Mouse (Mus musculus) WW6 (cell line): Measurements from ENCODE around the gene Gm28036.

Source experiments
- DNase-seq: peaks from one replicate; pipeline ENCODE4 v3.0.0-alpha.2; 2013; ENCODE audit warnings: low read depth, low spot score

The Gm28036 gene

DNA sequence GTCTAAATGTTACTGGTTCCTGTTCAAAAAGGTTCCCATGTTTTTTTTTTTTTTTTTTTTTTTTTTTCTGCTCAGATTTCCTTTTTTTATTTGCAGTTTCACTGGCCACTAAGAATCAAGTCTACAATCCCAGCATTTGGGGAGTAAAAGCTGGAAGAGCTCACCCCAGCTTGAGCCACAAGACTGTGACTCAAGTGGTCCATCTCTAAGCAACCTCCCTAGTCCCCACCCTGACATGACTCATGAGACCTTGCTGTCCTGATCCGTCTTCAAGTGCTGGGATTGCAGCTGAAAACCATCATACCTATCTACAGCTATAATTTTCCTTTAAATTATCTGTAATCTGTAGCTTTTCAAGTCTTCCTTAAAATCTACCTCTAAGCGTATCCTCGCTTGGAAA, 42.4 kb downstream of the Gm28036 start:
- no peak for DNase-seq

DNA sequence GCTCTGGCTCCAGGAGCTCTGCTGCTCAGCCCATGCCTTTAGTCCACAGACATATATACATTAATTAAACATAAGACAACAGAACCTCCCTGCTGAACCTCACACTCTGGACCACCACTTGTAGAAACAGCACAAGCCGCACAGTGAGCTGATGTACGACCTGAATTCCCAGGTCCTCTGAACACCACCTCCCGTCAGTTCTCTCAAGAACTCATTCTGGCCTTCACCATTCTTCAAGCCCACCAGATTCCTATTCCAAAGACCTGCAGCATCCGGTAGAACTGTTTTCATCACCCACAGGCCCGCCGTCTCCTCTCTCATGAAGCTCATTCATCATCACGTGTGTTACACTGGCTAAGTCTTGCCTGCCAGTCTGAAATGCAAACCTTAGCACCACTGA, 46.5 kb downstream of the Gm28036 start:
- no peak for DNase-seq

DNA sequence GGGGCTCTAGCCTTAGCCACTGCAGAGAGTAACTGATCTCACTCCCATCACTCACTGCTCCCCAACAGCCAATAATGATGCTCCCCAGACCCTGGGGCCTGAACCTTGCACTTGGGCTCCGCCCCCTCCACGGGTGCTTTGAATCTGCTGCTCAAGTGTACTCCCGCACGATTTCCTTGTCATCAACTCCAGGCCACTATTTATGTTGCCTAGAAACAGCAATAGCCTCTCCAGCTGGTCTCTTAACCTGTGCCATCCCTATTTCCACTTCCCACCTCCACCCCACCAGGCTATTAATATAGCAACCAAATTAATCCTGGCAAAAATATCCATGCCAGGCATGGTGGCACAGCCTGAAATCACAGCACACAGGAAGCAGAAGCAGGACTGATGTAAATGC, 47.2 kb downstream of the Gm28036 start:
- DNase-seq: no peak

DNA sequence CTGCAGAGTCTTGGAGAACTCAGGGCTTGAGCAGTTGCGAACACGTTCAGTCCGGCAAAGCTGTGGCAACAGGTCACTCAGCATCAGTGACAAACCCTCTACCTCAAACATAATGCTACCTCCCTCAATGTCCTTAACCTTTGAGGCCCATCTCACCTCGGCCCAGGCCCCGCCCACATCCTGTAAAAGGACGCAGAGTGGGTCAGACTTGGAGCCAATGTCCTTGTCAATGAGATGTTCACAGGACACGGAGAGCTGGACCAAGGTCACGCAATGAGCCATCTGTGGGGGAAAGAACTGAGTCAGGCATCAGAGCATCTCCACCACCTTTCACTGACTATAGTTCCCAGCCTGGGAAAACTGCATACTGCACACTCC, 47.7 kb downstream of the Gm28036 start:
- no peak for DNase-seq

DNA sequence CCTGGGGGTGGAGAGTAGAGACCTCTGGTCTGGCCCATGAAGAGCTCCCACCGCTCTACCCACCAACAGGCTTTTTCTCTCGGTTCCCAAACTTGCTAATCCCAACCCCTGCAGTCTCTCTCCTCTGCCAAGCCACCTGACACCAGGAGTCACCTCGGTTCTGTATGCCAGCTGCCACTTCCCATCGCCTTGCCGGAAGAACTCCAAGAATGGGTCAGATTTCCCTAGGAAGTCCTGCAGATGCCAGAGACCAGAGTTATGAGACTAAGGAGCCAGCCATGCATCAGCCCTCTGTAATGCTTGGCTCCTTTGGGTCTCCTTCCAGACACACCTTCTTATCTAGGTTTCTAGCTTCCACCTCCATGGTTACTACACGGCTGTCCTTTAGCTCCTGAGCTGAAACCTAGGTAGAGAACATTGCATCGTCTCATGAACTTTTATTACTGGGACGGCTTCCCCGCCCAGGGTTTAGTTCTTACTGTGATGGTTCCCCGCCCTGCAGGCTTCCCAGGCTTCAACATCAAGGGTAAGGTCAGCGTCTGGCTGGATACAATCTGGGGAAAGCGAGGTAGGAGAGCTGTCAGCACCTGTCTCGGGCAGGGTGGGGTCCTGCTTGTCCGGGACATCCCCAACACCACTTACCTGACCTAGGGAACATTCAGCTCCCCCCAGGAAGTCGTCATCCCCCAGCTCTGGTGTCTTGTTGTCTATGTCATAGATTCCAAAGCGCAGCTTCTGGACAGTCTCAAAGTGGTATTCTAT, 48.3 kb downstream of the Gm28036 start:
- no peak for DNase-seq

DNA sequence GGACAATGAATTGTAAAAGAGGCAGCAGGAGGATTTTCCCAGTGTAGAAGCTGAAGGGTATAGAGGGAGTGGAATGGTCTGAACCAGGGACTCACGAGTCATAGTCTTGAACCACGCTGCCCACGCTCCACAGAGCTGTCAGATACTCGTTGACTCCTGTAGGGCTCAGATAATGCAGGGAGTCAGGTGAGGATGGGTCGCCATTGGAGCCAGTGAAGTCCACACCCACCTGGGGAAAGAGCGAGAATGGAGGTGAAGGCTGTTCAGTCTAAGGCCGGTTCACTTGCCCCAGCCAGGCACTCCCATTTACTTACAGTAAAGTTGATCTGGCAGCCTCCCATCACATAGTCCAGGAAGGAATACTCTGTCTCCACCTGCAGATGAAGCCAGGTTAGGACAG, 49.4 kb downstream of the Gm28036 start:
- no peak for DNase-seq

DNA sequence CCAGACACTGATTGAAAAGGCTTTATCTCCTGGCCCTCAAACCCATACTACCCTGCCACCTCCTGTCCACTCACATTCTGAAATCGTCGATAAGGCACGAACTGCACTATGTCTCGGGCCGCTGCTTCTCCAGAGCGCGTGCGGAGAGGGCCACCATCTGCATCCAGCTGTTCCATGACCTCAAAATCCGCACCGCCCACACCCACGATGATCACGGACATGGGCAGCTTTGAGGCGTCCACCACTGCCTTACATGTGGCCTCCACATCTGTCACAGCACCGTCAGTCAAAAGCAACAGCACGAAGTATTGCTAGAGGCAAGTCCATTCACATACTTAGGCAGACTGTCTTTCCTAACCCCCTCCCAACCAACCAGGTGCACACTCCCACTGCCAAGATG, 53.2 kb downstream of the Gm28036 start:
- DNase-seq: no peak

DNA sequence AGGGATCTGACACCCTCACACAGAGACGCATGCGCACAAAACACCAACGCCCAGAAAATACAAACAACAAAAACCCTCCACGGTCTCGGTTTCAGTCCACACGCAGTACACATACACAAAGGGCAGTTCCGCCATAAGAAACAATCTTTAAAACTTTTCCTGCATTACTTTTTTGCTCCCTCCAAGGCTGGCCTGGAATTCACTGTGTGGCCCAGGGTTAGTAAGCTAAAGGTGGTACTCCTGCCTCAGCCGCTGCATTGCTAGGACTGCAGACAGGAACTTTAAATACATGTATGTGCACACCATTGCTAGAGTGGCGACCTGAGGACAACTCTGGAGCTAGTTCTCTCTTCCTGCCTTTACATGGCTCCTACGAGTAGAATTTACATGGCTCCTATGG, 55.7 kb downstream of the Gm28036 start:
- no peak for DNase-seq

DNA sequence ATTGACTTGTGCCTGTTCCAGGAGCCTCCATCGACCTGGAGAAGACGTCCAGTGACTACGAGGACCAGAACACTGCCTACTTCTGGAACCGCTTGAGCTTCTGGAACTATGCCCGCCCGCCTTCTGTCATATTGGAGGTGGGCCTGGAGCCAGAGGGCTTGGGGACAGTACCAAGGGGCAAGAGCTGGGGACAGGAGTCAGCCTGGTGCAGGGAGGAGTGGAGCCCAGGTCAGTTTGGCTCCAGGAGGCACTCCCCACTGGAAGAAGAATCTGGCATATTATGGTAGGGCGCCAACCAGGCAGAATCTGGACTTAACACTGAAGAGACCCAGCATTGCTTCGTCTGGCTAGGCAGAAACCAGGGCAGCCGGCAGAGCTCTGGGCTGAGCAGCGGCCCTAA, 59.0 kb downstream of the Gm28036 start:
- no peak for DNase-seq

DNA sequence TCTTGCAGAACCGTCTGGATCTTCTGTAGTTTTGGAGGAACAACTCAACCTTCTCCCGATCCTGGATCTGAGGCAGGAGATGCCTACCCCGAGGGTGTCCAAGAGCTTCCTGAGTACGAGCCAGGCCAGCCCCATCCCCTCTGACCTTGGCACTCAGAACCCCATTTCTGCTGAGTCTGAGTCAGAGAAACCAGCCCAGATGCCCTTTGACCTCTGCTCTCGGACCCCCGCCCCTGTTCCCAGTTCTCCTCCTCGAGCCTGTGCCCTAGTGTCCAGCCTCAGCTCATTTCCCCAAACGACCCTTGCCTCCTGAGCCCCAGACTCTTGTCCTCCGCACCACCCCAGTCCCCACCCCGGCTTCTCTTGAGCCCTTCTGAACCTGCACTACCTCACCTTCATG, 60.8 kb downstream of the Gm28036 start:
- no peak for DNase-seq

DNA sequence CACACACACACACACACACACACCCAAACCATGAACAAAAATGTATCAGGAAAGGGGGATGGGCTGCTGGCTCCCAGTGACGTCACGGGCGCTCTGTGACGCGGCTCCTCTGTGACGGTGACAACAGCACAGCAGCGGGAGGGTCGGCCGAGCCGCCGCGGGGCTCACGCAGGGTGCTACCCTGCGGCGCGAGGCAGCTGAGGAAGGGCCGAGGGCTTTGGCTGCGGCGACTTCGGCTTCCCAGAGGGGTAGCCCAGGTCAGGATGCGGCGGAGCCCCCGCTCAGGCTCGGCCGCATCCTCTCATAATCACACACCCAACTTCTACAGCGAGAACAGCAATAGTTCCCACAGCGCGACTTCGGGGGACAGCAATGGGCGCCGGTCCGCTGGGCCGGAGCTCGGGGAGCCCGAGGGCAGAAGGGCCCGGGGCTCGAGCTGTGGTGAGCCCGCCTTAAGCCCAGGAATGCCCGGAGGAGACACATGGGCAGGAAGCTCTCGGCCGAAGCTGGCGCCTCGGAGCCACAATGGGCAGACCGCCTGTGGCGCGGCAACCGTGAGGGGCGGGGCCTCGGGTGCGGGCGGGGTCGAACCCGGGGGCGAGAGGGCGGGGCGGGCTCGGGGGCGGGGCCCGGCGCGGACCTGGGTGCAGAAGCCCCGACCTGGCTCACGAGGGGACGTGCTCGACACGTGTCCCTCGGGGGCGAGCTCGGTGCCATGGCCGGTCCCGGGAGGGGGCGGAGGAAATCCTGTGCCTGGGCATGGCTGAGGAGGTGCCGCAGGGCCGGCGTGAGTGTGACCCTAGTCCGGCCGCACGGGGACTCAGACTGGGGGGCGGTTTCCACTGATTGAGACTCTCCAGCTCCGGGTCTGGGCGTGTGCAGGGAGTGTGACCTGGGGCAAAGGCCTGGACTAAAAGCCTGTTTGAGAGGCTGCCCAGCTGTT, 61.5 kb downstream of the Gm28036 start, which contains the start of gene Spag4:
Gene Spag4 (plus strand): TSS at position 77 of the 943 bp plus-strand sequence.
- peak; percentile 43 for DNase-seq

DNA sequence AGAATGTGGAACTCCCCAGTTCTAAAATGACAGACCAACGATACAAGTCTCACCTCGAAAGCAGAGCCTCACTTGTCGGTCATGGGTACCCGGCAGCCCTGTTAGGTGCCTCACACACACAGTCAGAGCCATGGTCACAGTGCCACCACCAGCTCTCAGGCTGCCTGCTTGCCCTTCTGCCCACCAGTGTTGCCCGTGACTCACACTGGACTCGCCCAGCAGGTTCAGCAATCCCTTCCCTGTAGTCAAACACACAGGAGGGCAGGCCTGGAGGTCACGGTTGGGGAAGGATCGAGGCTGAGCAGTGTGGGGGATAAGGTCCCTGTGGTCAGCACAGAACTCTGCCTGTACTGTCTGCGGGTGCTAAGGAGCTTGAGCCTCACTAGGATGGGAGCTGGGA, 74.1 kb downstream of the Gm28036 start, which contains the start of gene Fer1l4:
Gene Fer1l4 (minus strand): TSS at position 132 of the 400 bp plus-strand sequence.
- DNase-seq: no peak

DNA sequence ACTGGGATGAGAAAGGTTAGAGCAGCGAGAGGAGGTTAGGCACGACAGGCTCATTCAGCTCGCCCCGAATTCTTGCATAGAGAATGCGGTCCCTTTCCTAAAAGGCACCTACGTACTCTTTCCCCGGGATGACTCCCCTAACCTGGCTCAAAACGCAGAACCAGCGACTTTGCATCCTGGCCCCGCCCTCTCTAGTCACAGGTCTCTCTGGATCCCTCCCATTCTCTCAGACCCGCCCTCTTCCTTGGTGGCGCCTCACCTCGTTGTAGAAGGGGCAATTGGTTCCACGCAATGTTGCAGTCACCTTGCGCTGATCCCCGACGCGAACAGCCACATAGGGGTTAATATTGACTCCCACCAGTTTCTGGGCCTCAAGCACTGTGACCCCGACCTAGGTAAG, 79.0 kb downstream of the Gm28036 start:
- no peak for DNase-seq

DNA sequence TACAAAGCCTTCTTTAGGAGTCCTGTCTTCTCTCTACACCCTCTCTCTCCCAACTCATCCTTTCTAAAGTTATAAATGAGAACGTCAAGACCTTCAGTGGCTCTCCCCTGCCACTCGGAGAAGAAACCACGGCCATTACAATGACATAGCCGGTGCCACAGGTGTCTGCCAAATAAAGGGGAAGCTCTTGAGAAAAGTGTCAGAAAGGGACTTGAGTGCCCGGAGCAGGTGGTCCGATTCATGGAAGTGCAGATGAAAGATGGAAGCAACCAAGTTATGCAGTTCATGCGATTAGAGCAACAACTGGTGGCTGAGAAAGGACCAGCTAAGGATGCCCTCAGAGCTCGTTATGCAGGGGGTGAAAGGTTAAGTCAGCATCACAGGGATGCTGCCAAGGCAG, 84.0 kb downstream of the Gm28036 start:
- no peak for DNase-seq

DNA sequence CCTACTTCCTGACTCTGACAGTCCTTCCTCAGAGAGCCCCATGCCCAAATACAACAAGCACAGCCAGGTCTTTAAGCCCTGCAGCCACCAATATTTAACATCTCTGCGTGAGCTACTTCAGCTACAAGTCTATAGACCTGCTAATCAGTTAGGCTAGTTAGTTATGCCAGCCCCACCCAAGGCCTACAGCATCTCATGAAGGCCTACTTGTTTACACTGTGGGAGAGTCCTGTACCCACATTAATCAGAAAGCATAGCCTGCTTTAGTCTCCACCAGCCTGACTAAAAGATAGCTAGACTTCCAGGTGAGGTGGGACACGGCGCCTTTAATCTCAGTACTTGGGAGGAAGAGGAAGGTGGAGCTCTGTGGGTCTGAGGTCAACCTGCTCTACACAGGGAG, 87.5 kb downstream of the Gm28036 start:
- no peak for DNase-seq

DNA sequence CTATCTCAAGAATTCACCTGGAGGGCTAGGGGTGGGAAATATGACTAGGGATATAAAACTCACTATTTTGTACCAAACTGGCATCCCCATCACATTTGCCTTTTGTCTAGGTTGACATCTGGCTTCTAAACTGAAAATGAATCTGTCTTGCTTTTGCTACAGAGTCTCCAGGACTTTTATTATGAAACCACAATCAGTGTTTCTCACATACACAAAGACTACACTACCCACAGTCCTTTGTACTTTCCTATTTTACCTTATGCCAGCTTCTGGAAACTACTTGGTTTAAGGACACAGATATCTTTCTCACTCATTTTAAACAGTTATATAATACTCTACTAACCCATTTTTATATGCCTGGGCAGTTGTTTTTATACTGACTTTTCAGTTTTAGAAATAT, 101.4 kb downstream of the Gm28036 start:
- no peak for DNase-seq
